Mouse (Mus musculus): ENCODE measurements around the gene Zic4. TPM values are rescaled to one million over a fixed set of nuclear protein-coding genes. Genes with fewer than 3 reads are reported as not detected.

Zic4 gene
- not detected in 2 replicates for total RNA-seq (2015)
- total RNA-seq (2017) = not detected in 2 replicates

DNA sequence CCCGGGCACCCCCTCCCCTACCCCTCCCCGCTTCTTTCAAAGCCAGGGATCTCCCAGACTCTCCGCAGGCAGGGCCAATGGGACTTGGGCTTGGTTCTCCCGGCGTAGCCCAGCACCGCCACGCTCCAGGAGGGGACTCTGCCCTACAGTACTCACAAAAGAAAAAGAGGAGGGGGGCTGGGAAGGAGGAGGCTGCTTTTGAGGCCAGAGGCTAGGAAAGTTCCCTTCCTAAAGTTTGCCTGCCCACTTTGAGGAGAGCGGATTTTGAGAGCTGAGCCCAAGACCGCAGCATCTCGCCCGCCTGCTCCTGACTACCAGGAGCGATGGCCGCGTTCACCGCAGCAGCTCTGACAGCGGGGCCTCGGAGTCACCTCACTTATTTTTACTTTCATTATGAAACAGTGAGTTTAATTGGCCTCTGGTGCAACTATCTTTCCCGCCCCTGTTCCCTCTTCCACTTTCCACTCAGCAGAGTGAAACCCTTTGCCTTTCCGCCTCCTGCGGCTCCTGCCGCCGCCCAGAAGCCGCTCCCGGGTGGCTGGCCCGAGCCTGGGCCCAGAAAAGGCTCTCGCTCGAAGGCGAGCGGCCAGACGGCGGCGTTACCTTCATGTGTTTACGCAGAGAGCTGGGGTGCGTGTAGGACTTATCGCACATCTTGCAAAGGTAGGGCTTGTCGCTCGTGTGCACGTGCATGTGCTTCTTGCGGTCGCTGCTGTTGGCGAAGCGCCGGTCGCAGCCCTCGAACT, at the start of gene Zic4:
Gene Zic4 (plus strand): TSS at position 558 of the 746 bp plus-strand sequence.
- peak; percentile 66 for ATAC-seq (replicated peaks; ENCODE audit: poor library complexity)

DNA sequence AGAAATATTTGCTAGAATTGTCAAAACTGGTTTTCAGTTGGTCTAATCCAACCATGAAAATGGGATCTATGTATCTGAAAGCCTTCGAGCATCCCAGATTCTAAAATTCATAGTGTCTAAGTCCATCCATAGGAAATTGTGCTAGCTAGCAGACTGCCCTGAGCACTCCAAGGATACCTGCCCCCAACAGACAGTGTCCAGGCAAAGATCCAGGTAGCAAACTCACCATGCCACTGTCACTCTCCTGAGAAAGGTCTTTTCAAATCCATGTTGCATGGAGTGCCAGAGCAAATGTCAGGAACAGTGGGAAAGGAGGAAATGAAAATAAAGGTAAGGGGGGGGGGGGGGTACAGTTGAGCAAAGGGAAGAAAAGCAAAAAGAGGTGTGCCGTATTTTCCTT, 14.6 kb upstream of the Zic4 start:
- ATAC-seq (replicated peaks; ENCODE audit: poor library complexity) = no peak

DNA sequence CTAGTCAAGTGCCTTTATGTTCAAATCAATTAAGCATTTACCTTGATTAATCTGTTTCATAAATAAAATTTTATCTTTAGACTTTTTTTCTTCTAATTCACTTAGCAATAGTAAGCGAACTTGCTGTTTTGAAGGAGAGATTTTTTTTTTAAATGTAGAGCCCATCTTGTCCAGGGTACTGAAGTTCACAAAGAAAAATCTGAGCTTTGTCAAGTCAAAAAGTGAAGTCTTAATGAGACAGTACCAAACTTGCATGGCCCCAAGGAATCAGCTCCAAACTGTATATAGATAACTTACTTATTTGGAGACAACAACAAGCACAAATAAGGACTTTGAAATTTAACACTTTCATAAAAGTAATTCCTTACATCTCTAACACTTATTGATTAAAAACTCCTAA, 13.5 kb upstream of the Zic4 start:
- ATAC-seq (replicated peaks; ENCODE audit: poor library complexity) = no peak

- ATAC-seq (replicated peaks; ENCODE audit: poor library complexity) = no peak
Measured at GRCm38 (mm10) chr9:91350211-91350791, 11.9 kb upstream of the Zic4 start.

DNA sequence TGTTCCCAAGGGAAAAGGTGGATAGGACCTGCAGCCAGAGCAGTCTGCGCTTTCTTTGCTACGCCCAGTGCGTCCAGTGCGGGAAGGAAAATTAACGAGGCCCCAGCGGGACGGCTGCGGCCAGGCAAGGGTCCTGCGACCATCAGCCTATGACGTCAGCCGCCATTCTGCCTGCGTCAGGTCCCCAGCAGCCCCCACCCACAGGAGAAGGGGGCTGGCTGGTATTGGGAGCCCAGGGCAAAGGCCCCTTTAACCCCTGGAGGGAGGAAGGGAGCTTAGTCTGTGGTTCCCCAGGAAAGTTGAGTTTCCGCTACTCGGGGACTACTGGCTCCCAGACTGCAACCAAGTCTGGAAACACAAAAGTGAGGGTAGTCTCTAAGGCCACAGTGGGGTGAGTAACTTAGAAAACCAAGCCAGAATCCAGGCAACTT, 11.3 kb upstream of the Zic4 start:
- no peak for ATAC-seq (replicated peaks; ENCODE audit: poor library complexity)

DNA sequence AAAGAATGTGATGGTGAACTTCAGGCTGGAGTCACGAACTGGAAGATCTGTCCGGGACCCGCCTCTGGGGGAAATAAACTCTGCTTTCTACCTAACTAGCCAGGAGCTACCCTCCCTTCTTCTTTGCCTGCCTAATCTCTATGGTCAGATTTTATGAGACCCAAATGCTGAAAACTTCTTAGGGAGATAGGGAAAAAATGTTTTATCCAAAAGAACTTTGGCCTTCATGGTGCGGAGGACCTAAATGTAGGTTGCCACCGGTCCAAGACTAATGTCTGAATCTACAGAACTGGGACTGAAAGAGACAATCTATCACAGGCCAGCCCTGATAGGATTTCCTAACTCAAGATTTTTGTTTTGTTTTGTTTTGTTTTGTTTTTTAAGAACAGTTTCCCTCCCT, 10.9 kb upstream of the Zic4 start:
- ATAC-seq (replicated peaks; ENCODE audit: poor library complexity) = no peak

GRCm38 (mm10) chr9:91351961-91352411, 10.2 kb upstream of the Zic4 start:
- no peak for ATAC-seq (replicated peaks; ENCODE audit: poor library complexity)

DNA sequence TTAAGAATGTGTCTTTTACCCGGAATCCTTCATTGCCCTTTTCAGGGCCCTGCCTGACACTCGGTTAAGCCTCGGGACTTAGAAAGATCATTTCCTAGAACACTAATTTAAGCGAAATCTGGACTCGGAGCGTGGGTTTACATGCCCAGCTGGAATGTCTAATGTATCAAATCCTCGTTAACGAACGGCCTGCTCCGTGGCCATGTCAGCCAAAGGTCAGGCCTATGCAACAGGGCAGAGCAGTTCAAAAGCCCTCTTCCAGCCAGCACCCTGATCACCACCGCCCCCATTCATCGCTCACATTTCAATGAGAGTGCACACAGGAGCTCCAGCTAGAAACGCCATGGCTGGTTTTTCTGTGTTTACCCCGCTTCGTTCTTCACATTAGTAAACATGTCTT, 9.4 kb upstream of the Zic4 start:
- ATAC-seq (replicated peaks; ENCODE audit: poor library complexity) = no peak

DNA sequence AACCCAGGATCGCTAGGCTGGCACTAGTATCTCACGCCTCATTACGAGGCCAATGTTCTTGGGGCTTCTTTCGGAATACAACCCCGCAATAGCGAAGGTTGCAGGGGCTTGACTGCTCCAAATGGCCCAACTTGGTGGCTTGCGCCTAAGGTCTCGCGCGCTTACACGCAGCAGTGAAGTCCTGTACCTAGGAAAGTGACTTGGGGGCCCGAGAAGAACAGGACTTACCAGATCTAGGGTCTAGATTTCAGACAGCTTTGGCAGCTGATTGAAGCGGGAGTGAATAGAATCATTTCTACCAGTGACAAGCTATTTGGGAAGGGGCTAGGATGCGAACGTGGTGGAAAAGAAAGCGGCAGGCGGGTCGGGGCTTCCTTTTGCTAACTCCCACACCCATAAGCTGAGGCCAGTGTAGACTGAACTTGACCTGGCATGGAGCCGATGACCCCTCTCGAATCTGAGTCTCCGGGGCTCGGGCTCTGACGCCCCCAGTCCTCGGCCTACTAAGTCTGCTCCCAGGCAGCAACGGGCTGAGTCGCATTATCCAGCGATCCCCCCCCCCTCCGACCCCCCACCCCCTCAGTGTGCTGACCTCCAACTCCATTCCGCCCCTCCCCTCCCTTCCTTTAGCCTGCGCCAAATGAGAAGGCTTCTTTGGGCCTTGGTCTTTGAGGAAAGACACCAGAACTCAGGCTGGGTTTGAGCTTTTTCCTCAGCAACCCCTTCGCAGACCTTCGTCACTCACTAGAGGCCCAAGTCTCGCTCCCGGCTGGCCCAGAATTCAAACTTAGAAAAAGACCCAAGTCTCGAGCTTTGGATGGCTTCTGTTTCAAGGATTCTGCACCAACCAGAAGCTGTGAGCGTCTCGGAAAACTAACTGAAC, 8.4 kb upstream of the Zic4 start:
- ATAC-seq (replicated peaks; ENCODE audit: poor library complexity) = no peak

DNA sequence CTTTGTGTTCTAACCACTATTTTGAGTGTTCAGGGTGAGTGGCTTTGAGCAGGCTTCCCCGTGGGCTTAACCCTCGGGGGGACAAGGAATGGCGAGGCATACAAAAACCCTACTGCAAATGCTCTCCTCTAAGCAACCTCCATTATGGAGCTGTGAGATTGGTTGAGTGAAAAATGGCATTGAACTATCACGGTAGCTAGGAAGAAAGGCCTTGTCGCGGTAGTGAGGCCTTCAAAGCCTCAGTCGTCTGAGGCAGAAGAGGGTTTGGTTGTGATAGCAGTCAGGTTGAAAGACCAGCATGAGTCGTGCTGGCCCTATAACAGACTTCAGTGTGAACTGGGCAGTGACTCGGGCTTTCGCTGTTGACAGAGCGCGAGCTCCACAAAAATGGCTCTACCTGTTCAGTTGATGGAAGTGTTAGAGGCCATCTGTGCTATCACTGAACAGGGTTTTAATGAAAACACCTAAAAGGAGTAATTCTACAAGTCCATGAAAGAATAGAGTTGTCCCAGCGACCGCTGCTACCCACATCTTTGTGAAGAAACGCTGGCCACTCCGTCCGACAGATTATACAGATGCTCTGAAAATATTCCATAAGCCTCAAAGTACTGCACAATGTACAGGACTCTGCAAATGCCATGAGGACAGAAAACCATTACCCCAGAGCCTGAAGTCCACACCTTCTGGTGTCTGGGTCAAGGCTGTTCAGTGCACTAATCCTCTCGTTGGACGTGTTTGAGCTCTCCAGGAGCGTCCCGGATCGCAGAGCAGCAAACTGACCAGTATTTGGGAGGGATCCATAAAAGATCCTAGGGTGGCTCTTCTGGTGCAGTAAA, 7.6 kb upstream of the Zic4 start:
- ATAC-seq (replicated peaks; ENCODE audit: poor library complexity) = no peak

DNA sequence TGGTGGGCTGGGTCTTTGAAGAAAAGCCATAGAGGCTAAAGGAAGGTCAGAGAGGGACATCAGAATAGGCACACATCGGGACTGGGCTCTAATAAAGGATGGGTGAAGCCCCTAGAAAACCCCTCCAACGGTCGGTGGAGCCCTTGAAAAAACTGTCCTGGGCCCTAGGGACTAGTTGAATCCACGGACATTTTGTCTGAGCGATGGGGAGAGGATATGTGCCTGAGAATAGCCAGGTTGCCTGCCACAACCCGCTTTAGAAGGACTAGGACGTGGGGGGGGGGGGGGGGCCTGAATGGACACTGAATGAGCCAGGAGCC, 7.0 kb upstream of the Zic4 start:
- no peak for ATAC-seq (replicated peaks; ENCODE audit: poor library complexity)

DNA sequence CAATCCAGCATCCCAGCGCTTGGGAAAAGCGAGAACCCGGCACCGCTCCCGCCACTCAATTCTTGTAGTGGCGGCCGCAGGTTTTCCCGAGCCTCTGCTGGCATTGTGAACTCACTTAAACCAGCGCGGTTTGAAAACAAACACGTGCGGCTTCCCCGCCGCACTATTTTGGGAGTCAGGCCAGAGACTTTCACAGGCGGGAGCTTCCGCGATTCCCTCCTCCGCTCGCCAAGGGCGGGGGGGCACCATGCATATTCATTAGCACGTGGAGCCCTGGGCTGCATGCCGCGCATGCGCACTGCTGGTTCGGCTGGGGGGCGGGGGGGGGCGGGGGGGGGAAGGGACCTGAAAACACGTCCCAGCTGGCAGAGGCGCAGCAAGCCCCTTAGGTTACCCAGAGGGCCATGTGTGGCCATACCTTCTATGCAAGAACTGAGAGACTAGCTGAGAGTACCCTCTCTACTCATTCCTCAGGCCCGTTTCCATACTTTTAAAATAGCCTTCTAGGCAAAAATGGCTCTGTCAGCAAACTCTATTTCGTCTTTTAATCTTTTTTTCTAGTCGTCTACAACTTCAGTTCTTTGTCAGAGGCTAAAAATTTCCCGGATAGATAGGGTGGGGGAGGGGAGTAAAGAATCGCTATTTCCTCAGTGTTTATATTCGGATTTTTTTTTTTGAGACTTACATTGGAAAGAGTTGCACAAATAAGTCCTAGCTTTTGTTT, 6.4 kb upstream of the Zic4 start:
- ATAC-seq (replicated peaks; ENCODE audit: poor library complexity) = 0 out of 2 replicates have a peak, but pooled peaks have one; percentile 26

GRCm38 (mm10) chr9:91356353-91356740, 5.9 kb upstream of the Zic4 start:
- no peak for ATAC-seq (replicated peaks; ENCODE audit: poor library complexity)

DNA sequence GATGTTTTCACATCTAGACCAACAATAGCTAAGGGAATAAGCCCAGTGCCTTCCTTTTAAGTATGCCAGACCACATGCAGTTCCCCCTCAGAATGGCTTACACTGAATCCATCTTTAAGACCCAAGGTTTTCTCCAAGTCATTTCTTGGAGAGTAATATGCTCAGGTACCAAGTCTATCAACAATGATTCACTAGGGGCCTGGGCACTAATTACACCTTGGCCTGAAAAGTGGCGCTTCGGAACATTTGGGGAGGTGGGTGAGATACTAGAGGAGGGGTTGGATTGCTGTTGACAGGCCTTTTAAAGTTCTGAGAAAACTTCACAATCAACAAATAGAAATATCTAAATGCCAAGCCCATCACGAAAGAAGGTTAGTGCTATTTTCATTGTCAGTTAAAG, 4.9 kb upstream of the Zic4 start:
- no peak for ATAC-seq (replicated peaks; ENCODE audit: poor library complexity)

DNA sequence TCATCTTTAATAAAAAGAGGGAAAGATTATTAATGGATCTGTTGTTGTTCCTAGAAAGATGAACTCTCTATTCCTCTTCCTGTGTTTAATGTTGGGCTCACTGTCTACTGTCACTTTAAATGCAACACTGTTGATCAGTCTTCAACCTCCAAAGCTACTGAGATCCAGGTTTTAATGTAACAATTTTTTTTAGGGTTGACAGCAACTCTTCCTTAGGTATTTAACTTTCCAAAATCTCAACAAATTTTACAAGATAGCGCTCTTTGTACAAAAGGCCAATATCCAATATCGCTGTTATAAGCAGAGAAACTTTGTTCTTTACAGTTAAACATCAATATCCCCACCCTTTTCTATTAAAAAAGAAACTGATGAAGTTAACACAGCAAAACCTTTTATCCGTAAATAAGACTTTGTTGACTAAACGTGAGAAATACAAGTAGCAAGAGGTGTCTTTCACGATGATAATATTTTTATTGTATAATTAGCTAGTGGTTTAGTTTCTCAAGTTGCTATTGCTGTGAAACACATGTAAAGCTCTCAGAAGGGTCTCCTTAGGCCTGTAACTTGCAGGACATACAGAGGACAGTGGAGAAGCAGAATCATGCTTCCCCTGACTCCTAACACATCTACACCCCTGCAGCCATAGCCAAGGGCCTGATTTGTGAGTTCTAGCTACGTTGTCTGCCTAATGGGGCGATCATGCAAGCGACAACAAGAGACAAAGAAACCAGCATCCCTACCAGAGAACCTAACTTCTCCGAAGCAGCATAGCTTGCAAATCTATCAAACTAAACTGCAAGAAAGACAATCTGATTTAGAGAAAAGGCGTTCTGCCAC, 3.1 kb upstream of the Zic4 start:
- no peak for ATAC-seq (replicated peaks; ENCODE audit: poor library complexity)

DNA sequence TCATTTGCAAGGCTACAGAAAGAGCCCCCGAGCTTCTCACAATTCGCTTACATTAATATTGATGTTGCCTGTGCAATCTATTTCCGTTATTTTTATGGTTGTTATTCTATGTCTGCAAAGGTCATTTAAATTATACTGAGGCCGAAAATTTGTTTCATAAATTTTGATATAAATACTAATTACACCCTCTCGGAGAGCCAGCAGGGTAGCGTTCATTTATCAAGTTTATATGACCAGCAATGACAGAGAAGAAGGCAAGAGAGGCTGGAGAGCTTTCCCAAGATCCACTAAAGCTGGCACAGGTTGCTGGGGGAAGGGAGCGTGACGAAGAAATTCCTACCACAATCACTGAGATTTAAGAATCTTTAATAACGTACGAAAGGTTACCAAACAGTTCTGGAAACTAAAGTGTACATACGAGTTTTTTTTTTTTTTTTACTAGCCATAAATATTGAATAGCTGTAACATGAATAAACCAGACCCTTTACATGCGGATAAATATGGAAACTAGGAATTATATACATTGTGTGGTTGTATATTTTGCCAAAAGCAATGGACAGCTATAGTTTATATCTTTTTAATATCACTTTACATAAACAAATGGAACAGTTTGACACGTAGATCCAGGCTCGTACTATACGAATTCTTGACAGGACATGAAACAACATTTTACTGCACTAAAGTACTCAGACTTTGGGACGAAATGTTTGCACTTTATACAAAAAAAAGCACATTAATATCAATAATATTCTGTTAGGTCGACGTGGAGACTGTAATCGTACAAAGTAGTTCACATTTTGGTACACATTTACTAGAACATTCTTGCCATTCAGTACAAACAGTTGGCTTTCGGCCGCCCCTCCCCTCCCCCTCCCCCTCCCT, 1.8 kb upstream of the Zic4 start:
- ATAC-seq (replicated peaks; ENCODE audit: poor library complexity) = no peak

DNA sequence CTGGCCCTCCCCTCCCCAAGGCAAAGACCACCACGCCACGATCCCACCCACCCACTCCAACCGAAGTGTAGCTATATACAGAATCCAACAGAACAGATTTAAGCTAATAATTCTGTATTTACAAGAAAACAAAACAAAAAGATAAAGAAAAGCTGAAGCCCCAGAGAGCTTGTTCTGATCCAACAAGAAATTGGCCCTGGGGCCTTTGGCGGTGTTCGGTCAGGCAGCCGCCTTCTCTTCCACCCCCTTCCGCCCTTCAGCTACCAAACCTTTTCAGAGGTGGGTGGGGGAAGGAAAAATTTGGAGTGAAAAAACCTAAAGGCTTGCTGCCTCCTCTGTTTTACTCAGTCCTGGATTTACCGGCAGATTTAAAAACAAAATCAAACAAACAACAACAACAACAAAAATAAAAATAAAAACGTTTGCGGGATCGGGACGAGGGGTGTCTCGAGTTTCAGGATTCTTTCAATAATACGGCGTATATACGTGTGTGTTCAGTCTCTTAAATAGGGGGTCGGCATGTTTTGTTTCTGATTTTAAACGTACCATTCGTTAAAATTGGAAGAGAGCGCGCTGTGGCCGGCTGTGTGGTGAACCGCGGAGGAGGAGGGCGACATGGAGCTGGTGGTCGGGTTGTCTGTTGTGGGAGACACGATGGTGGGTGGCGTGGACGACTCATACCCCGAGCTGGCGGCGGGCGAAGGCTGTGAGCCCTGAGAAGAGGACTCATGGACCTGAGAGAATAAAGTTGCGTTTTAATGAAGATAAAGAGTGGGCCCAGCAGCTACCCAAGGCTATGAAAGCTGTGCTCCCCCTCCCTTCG, 969 bp upstream of the Zic4 start:
- no peak for ATAC-seq (replicated peaks; ENCODE audit: poor library complexity)

Data from megakaryocyte progenitor cell, adult 5-6 weeks (primary cell).